Mouse (Mus musculus) hematopoietic stem cell, adult 5-6 weeks (primary cell): ENCODE data around the gene Plxnb1. TPM values are rescaled to one million over a fixed set of nuclear protein-coding genes. Genes with fewer than 3 reads are reported as not detected.

Experiments
- total RNA-seq: library from RNA; stranded (forward); fragments of 172-1452, 232-1000 nt; gene quantifications from 2 replicates; pipeline ENCODE4 v1.2.3, GENCODE M21; 2017

The Plxnb1 gene
- total RNA-seq, 1 experiment from 2014 or later = 0.60 TPM

Other genes with a start within 250 kb of the Plxnb1 start
- gene Slc26a6, start 242.1 kb upstream of the Plxnb1 start, total RNA-seq = 1.8 and 1.9 TPM in 2 replicates
- gene Tmem89, start 180.8 kb upstream of the Plxnb1 start, total RNA-seq = 0.65 TPM in 1 of 2 replicates, not detected in the other
- gene Uqcrc1, start 158.8 kb upstream of the Plxnb1 start, total RNA-seq = 163 and 254 TPM in 2 replicates
- 1.0 TPM in 1 of 2 replicates, not detected in the other for gene Col7a1, start 141.8 kb upstream of the Plxnb1 start, total RNA-seq
- not detected in 2 replicates for gene Ucn2, start 109.4 kb upstream of the Plxnb1 start, total RNA-seq
- gene Pfkfb4, start 103.6 kb upstream of the Plxnb1 start, total RNA-seq = 15.3 and 40.1 TPM in 2 replicates
- 416 and 906 TPM in 2 replicates for gene Shisa5, start 56.8 kb upstream of the Plxnb1 start, total RNA-seq
- gene Trex1, start 35.7 kb upstream of the Plxnb1 start, total RNA-seq = 5.9 and 13.9 TPM in 2 replicates
- gene Atrip, start 21.3 kb upstream of the Plxnb1 start, total RNA-seq = 20.9 and 25.5 TPM in 2 replicates
- 13.3 and 17.6 TPM in 2 replicates for gene Ccdc51, start 12.9 kb upstream of the Plxnb1 start, total RNA-seq
- 60.9 and 142 TPM in 2 replicates for gene Tma7, start 12.8 kb upstream of the Plxnb1 start, total RNA-seq
- gene Fbxw21, start 66.7 kb downstream of the Plxnb1 start, total RNA-seq = not detected in 2 replicates
- not detected in 2 replicates for gene Fbxw13, start 100.6 kb downstream of the Plxnb1 start, total RNA-seq
- gene Fbxw20, start 139.4 kb downstream of the Plxnb1 start, total RNA-seq = not detected in 2 replicates
- gene Fbxw14, start 192.3 kb downstream of the Plxnb1 start, total RNA-seq = not detected in 2 replicates
- gene Fbxw28, start 244.3 kb downstream of the Plxnb1 start, total RNA-seq = not detected in 2 replicates